Mouse (Mus musculus) embryonic facial prominence, embryonic 10.5 days (tissue): ENCODE results near the gene Adcy1. TPM values are rescaled to one million over a fixed set of nuclear protein-coding genes. Genes with fewer than 3 reads are reported as not detected.
"Not testable (repeated sequence)": the region's sequence is repeated elsewhere in the genome, so short reads cannot be mapped to it uniquely, and the experiment has no call there.

Source experiments
- DNase-seq: peaks from one replicate; pipeline ENCODE4 v3.0.0-alpha.2; 2017; ENCODE audit warnings: low spot score
- H3K27ac ChIP-seq: fragments of 300-500 bp; sonication (generic); replicated peaks from 2 replicates; pipeline ENCODE4 v1.5.1; 2016; ENCODE audit warnings: mild to moderate bottlenecking
- H3K27me3 ChIP-seq: fragments of 300-500 bp; sonication (generic); replicated peaks from 2 replicates; pipeline ENCODE4 v1.6.1; 2016; ENCODE audit warnings: low read depth, mild to moderate bottlenecking; ENCODE audit not compliant: poor library complexity, severe bottlenecking
- H3K36me3 ChIP-seq: fragments of 300-500 bp; sonication (generic); replicated peaks from 2 replicates; pipeline ENCODE4 v1.6.1; 2016; ENCODE audit warnings: mild to moderate bottlenecking, moderate library complexity
- H3K4me1 ChIP-seq: fragments of 300-500 bp; sonication (generic); 2 replicates; pipeline ENCODE4 v1.6.1; 2016
- H3K4me3 ChIP-seq: fragments of 300-500 bp; sonication (generic); 2 replicates; pipeline ENCODE4 v1.5.1; 2016; ENCODE audit warnings: mild to moderate bottlenecking, moderate library complexity
- H3K9me3 ChIP-seq: fragments of 300-500 bp; sonication (generic); 2 replicates; pipeline ENCODE4 v1.6.1; 2016; ENCODE audit warnings: mild to moderate bottlenecking
- WGBS: fragments of 180-500 bp; shearing (Covaris S2); methylation state at CpG from one replicate; pipeline ENCODE4 v1.1.7; 2016; 5-methylcytosine and 5-hydroxymethylcytosine counted together
- polyA plus RNA-seq: library from polyadenylated mRNA; unstranded; fragments of >200 nt; fragmentation: Nextera tagmentation; extraction: Ambion mirVana; gene quantifications from 2 replicates; pipeline ENCODE4 v1.2.1, GENCODE M21; 2016

Adcy1 gene
- polyA plus RNA-seq, 1 experiment from 2014 or later: 1.2 TPM

GRCm38 (mm10) chr11:7215703-7216102, 152.4 kb downstream of the Adcy1 start:
- Histone ChIP-seq H3K9me3 (no peaks in the 10 kb centered on the region), H3K4me3 (no peak overlapping the region), H3K36me3 (no peaks in the 10 kb centered on the region), H3K27ac (no peak overlapping the region), H3K4me1 (peaks cover 46% of the 10 kb centered on the region), H3K27me3 (peaks cover 42% of the 10 kb centered on the region)
- peak; percentile 78 for DNase-seq
- WGBS: 14% methylated on average over 8 of the region's 8 CpGs

DNA sequence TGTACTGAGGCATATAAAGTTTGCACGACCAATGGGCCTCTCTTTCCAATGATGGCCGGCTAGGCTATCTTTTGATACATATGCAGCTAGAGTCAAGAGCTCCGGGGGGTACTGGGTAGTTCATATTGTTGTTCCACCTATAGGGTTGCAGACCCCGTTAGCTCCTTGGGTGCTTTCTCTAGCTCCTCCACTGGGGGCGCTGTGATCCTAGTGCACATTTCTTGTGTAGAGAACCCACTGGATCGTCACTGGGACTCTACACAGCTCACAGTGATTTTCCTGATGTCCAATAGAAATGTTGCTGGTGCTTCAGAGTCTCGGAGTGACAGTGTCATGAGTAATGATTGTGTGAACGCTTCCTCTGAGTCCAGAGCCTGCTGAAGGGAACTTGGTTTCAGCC, 158.5 kb downstream of the Adcy1 start:
- not testable (repeated sequence) for H3K27ac ChIP-seq

GRCm38 (mm10) chr11:7226200-7226599, 162.9 kb downstream of the Adcy1 start:
- Histone ChIP-seq H3K27me3 (no peaks in the 10 kb centered on the region), H3K4me3 (no peak overlapping the region), H3K27ac (0 out of 2 replicates have a peak overlapping the region, but pooled peaks have one; percentile 57), H3K9me3 (no peaks in the 10 kb centered on the region), H3K4me1 (peaks cover 15% of the 10 kb centered on the region), H3K36me3 (no peaks in the 10 kb centered on the region)
- WGBS: 88% methylated on average over 2 of the region's 2 CpGs
- DNase-seq: no peak

More for the DNA sequence above, 158.5 kb downstream of the Adcy1 start:
- not testable (repeated sequence) for H3K4me1 ChIP-seq, H3K9me3 ChIP-seq, H3K4me3 ChIP-seq, H3K27me3 ChIP-seq, H3K36me3 ChIP-seq
- 76% methylated on average over 8 of the region's 8 CpGs for WGBS
- peak; percentile 27 for DNase-seq

- Histone ChIP-seq H3K27ac (peak overlapping the region; percentile 57), H3K4me1 (peaks cover 15% of the 10 kb centered on the region), H3K9me3 (no peaks in the 10 kb centered on the region), H3K4me3 (no peak overlapping the region), H3K27me3 (no peaks in the 10 kb centered on the region), H3K36me3 (no peaks in the 10 kb centered on the region)
- 70% methylated on average over 7 of the region's 7 CpGs for WGBS
- DNase-seq: peak; percentile 26
Measured at GRCm38 (mm10) chr11:7226810-7227550, 163.7 kb downstream of the Adcy1 start.

GRCm38 (mm10) chr11:7228107-7228506, 164.8 kb downstream of the Adcy1 start:
- 87% methylated on average over 4 of the region's 4 CpGs for WGBS
- Histone ChIP-seq H3K27me3 (no peaks in the 10 kb centered on the region), H3K4me3 (no peak overlapping the region), H3K9me3 (no peaks in the 10 kb centered on the region), H3K4me1 (peaks cover 15% of the 10 kb centered on the region), H3K27ac (no peak overlapping the region; the same call in 1 of the 2 replicates), H3K36me3 (no peaks in the 10 kb centered on the region)
- DNase-seq: peak; percentile 4

Other genes starting within 250 kb of the Adcy1 start
- not detected in 2 replicates for gene Gm11983, start 225.8 kb upstream of the Adcy1 start, polyA plus RNA-seq
- gene Gm11985, start 125.1 kb downstream of the Adcy1 start, polyA plus RNA-seq: 0.15 TPM in 1 of 2 replicates, not detected in the other
- gene Igfbp1, start 134.3 kb downstream of the Adcy1 start, polyA plus RNA-seq: 0.12 TPM in 1 of 2 replicates, not detected in the other
- 30.2 and 32.3 TPM in 2 replicates for gene Igfbp3, start 150.4 kb downstream of the Adcy1 start, polyA plus RNA-seq